Mouse (Mus musculus) forebrain, embryonic 14.5 days (tissue): ENCODE results near the gene Fbxo42. TPM values are rescaled to one million over a fixed set of nuclear protein-coding genes. Genes with fewer than 3 reads are reported as not detected.
"Not testable (repeated sequence)": the region's sequence is repeated elsewhere in the genome, so short reads cannot be mapped to it uniquely, and the experiment has no call there.

ENCODE experiments used
- ATAC-seq: fragments of 200-750 bp; cut with Nextera tagmentation; 2 replicates; pipeline ENCODE4 v1.8.0; 2017; ENCODE audit warnings: mild to moderate bottlenecking, moderate library complexity
- DNase-seq: peaks from one replicate; pipeline ENCODE4 v3.0.0-alpha.2; 2015; ENCODE audit warnings: low spot score
- H3K27ac ChIP-seq: fragments of 300-500 bp; sonication (generic); 2 replicates; pipeline ENCODE4 v1.5.1; 2014; ENCODE audit warnings: low read depth, mild to moderate bottlenecking, control low read depth, low read length, moderate library complexity
- H3K27me3 ChIP-seq: fragments of 300-500 bp; sonication (generic); replicated peaks from 2 replicates; pipeline ENCODE4 v1.6.1; 2014; ENCODE audit warnings: low read length, control low read depth, mixed read lengths; ENCODE audit not compliant: control insufficient read depth, insufficient read depth
- H3K36me3 ChIP-seq: fragments of 300-500 bp; sonication (generic); 2 replicates; pipeline ENCODE4 v1.6.1; 2014; ENCODE audit warnings: low read length, control low read depth; ENCODE audit not compliant: control insufficient read depth, insufficient read depth
- H3K4me1 ChIP-seq: fragments of 300-500 bp; sonication (generic); 2 replicates; pipeline ENCODE4 v1.6.1; 2014; ENCODE audit warnings: antibody characterized with exemption, low read length, control low read depth; ENCODE audit not compliant: control insufficient read depth, insufficient read depth
- H3K4me2 ChIP-seq: fragments of 300-500 bp; sonication (generic); 2 replicates; pipeline ENCODE4 v1.6.1; 2014; ENCODE audit warnings: mild to moderate bottlenecking, control low read depth, low read length
- H3K4me3 ChIP-seq: fragments of 300-500 bp; sonication (generic); 2 replicates; pipeline ENCODE4 v1.5.1; 2014; ENCODE audit warnings: low read depth, low read length, control low read depth
- H3K9ac ChIP-seq: fragments of 300-500 bp; sonication (generic); 2 replicates; pipeline ENCODE4 v1.6.1; 2014; ENCODE audit warnings: mild to moderate bottlenecking, low read length, control low read depth, moderate library complexity
- H3K9me3 ChIP-seq: fragments of 300-500 bp; sonication (generic); replicated peaks from 2 replicates; pipeline ENCODE4 v1.6.1; 2016; ENCODE audit warnings: low read length, control low read depth, mixed read lengths; ENCODE audit not compliant: control insufficient read depth
- WGBS: fragments of 180-500 bp; shearing (Covaris S2); extraction: QIAGEN DNeasy Blood & Tissue Kit; methylation state at CpG from one replicate; pipeline ENCODE4 v1.1.7; 2014; 5-methylcytosine and 5-hydroxymethylcytosine counted together
- polyA plus RNA-seq: library from polyadenylated mRNA; unstranded; fragments of >200 nt; fragmentation: Nextera tagmentation; extraction: Ambion mirVana; gene quantifications from 2 replicates; pipeline ENCODE4 v1.2.1, GENCODE M21; 2014

Fbxo42 gene
- polyA plus RNA-seq, 1 experiment from 2014 or later = 22.3 TPM

DNA sequence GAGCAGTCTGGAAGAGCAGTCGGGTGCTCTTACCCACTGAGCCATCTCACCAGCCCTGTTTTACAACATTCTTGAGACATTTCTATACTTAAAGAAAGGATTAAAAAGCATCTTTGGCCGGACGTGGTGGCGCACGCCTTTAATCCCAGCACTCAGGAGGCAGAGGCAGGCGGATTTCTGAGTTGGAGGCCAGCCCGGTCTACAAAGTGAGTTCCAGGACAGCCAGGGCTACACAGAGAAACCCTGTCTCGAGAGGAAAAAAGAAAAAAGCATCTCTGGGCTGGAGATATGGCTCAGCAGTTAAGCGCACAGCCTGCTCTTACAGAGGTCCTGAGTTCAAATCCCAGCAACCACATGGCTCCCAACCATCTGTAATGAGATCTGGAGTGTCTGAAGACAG, 7.4 kb upstream of the Fbxo42 start:
- not testable (repeated sequence) for H3K27ac ChIP-seq, ATAC-seq, H3K4me3 ChIP-seq, H3K9me3 ChIP-seq, DNase-seq, H3K9ac ChIP-seq, H3K27me3 ChIP-seq, H3K36me3 ChIP-seq, H3K4me2 ChIP-seq, H3K4me1 ChIP-seq
- 91% methylated on average over 9 of the region's 9 CpGs for WGBS

DNA sequence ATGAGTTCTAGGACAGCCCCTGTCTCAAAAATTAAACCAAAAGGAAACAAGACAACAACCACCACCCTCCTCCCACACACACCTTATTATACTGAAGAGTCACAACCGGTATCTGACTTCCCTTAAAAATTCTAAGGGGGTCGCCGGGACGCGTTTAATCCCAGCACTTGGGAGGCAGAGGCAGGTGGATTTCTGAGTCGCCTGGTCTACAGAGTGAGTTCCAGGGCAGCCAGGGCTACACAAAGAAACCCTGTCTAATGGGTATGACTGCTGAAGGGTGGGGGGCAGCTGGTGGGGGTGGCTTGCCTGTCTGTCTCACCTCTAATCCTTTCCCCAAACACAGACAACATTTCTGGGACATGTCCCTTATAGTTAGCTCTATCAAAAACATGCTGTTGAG, 6.7 kb upstream of the Fbxo42 start:
- H3K4me3 ChIP-seq = no peak overlapping the region
- DNase-seq (no peak), ATAC-seq (no peak)
- no peak overlapping the region for H3K9ac ChIP-seq
- WGBS = 95% methylated on average over 6 of the region's 6 CpGs
- H3K27me3 ChIP-seq = no peaks in the 10 kb centered on the region
- H3K36me3 ChIP-seq = peaks cover 5% of the 10 kb centered on the region; the same call in 1 of the 2 replicates
- H3K4me2 ChIP-seq = no peak overlapping the region
- H3K4me1 ChIP-seq = peaks cover 8% of the 10 kb centered on the region
- H3K9me3 ChIP-seq = no peaks in the 10 kb centered on the region
- H3K27ac ChIP-seq = no peak overlapping the region

DNA sequence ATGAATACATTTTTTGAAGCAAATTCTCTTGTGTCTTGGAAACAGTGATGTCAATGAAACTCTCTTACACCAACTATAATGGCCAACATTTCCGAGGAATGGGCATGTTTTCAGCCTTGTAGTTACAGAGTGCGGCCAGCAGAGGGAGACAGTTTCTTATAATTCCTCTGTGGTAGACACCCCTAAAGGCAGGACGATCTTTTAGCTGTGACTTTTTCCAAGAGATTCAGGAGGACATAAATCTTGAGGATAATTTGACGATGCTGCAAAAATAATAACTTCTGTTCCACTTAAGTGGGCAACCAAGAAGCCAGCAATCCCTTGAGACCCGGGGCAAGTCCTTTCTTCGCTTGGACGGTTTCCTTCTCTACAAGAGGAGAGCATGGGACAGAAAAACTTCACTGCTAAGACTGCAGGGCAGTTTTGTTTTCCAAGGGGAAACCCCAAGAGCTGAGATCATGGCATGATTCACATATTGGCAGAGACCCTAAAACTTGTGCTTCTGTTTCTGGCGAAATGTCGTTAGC, 5.4 kb upstream of the Fbxo42 start:
- Histone ChIP-seq H3K36me3 (no peaks in the 10 kb centered on the region), H3K4me2 (no peak overlapping the region), H3K27me3 (no peaks in the 10 kb centered on the region)

DNA sequence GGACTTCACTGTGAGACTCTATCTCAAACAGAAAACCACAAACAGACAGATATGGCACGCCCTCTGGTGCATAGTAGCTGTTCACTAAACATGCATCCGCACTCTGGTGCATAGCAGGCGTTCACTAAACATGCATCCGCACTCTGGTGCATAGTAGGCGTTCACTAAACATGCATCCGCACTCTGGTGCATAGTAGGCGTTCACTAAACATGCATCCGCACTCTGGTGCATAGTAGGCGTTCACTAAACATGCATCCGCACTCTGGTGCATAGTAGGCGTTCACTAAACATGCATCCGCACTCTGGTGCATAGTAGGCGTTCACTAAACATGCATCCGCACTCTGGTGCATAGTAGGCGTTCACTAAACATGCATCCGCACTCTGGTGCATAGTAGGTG, 2.6 kb upstream of the Fbxo42 start:
- peaks cover 15% of the 10 kb centered on the region for H3K4me1 ChIP-seq
- H3K27me3 ChIP-seq, H3K4me2 ChIP-seq, H3K4me3 ChIP-seq, ATAC-seq, H3K9me3 ChIP-seq, H3K36me3 ChIP-seq, H3K27ac ChIP-seq, DNase-seq, H3K9ac ChIP-seq: not testable (repeated sequence)
- WGBS = 97% methylated on average over 9 of the region's 16 CpGs

More for the DNA sequence above, 5.4 kb upstream of the Fbxo42 start:
- no peak for ATAC-seq
- 27% methylated on average over 9 of the region's 9 CpGs for WGBS
- Histone ChIP-seq H3K4me1 (peaks cover 11% of the 10 kb centered on the region), H3K9me3 (no peaks in the 10 kb centered on the region), H3K4me3 (no peak overlapping the region), H3K9ac (no peak overlapping the region), H3K27ac (no peak overlapping the region)
- DNase-seq = peak; percentile 80

DNA sequence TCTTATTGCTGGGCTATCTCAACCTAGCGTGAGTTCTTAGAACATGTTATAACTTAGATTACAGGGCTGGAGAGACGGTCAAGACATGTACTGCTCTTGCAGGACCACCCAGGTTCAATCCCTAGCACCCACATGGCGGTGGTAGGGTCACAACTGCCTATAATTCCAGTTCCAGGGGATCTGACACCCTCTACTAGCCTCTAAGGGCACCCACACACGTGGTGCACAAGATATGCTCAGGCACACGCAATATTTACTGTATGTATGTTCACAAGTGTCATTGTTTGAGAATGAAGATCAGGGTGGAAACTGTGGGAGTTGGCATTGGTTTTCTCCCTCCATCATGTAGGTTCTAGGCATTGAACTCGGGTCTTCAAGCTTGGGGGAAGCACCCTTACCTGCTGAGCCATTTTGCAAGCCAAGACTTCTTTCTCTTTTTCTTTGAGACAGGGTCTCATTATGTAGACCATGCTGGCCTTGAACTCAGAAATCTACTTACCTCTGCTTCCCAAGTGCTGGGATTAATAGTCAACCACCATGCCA, 1.2 kb upstream of the Fbxo42 start:
- no peak overlapping the region for H3K9ac ChIP-seq
- DNase-seq (no peak), ATAC-seq (no peak)
- H3K27ac ChIP-seq = no peak overlapping the region
- H3K9me3 ChIP-seq = no peaks in the 10 kb centered on the region
- peaks cover 15% of the 10 kb centered on the region for H3K4me1 ChIP-seq
- H3K27me3 ChIP-seq = no peaks in the 10 kb centered on the region
- WGBS = 92% methylated on average over 6 of the region's 6 CpGs
- H3K36me3 ChIP-seq = no peaks in the 10 kb centered on the region
- H3K4me2 ChIP-seq = no peak overlapping the region
- H3K4me3 ChIP-seq = no peak overlapping the region

DNA sequence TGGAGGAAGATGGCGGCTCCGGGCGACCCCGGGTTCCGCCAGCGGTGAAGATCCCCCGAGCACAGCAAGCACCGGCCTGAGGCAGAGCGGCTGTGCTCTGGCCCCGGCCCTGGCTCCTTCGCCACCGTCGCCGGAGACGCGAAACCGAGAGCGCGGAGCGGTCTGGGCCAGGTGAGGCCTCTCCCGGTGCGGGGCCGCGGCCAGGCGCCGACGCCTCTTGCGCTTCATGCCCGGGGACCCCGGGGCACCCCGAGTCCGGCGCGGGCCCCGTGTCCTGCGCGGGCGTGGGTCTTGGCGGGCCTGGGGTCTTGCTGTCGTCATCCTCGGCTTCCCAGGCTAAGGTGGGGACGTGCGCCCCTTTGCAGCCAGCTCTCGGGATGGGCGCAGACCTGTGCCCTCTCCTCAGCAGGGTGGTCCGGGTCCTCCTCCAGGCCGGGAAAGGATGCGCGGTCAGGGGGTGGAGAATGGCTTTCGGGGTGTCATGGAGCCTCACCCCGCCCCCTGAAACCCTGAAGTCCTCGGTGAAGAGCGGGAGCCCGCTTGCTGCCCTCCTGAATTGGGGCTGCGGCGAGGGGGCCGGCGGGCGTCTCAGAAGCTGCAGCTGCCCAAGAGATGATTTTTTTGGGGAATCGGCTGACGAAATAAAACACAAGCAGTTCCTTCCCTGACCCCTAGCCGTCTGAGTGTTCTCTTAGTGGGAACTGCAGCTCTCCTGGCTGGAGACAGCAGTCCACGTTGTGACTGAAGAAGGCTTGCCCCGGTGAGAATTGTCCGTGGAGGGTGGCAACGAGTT, 492 bp downstream of the Fbxo42 start:
- peak overlapping the region; percentile 90 for H3K4me2 ChIP-seq
- DNase-seq (peak; percentile 32), ATAC-seq (peak; percentile 82)
- no peaks in the 10 kb centered on the region for H3K9me3 ChIP-seq
- H3K27ac ChIP-seq = peak overlapping the region; percentile 78
- peak overlapping the region; percentile 98 for H3K9ac ChIP-seq
- peaks cover 17% of the 10 kb centered on the region for H3K4me1 ChIP-seq
- H3K27me3 ChIP-seq = no peaks in the 10 kb centered on the region
- WGBS = under 1% methylated on average over 64 of the region's 66 CpGs
- peak overlapping the region; percentile 98 for H3K4me3 ChIP-seq
- no peaks in the 10 kb centered on the region for H3K36me3 ChIP-seq

DNA sequence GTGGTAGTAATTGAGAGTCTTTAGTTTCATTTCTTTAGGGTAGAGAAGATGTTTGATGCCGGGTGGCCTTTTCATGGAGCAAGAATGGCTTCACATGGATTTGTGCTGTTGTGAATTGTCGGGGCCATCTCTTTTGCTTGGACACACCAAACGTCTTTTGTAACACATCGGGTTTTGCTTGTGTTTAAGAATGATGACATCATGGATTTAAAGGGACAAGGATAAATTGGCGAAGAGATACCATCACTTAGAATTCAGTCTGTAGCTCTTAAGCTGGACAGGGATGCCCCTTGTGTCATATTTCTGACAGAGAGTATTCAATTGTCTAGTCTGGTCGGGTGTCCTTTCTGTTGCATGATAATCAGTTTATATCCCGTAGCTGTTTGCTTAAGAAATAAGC, 1.4 kb downstream of the Fbxo42 start:
- H3K4me3 ChIP-seq = peak overlapping the region; percentile 98
- peaks cover 17% of the 10 kb centered on the region for H3K4me1 ChIP-seq
- no peaks in the 10 kb centered on the region for H3K9me3 ChIP-seq
- DNase-seq (no peak), ATAC-seq (no peak)
- no peaks in the 10 kb centered on the region for H3K27me3 ChIP-seq
- no peak overlapping the region for H3K27ac ChIP-seq
- peak overlapping the region; percentile 98 for H3K9ac ChIP-seq
- peak overlapping the region; percentile 90 for H3K4me2 ChIP-seq
- H3K36me3 ChIP-seq = no peaks in the 10 kb centered on the region
- WGBS = 14% methylated on average over 7 of the region's 7 CpGs

DNA sequence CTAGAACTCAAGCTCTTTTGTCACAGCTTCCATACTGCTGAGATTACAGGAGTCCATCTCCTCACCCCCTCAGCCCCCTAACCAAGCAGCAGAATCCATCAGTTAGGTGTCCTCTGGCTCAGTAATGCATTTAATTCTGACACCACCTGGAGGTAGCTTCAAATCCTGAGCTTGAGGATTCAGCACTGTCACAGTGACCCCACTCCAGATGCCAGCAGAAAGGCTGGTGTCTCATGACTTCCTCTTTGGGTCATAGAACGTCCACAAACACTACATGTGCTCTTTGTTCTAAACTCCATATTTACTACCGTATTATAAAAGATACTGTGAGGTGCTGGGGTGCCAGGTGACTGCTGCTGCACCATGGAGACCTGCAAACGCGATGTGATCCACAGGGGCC, 9.8 kb downstream of the Fbxo42 start:
- WGBS = 86% methylated on average over 4 of the region's 4 CpGs
- no peak for DNase-seq
- no peaks in the 10 kb centered on the region for H3K27me3 ChIP-seq
- H3K36me3 ChIP-seq = no peaks in the 10 kb centered on the region
- H3K27ac ChIP-seq = no peak overlapping the region
- no peaks in the 10 kb centered on the region for H3K9me3 ChIP-seq
- no peak overlapping the region for H3K9ac ChIP-seq
- no peaks in the 10 kb centered on the region for H3K4me1 ChIP-seq
- no peak overlapping the region for H3K4me3 ChIP-seq
- no peak for ATAC-seq
- H3K4me2 ChIP-seq = no peak overlapping the region

DNA sequence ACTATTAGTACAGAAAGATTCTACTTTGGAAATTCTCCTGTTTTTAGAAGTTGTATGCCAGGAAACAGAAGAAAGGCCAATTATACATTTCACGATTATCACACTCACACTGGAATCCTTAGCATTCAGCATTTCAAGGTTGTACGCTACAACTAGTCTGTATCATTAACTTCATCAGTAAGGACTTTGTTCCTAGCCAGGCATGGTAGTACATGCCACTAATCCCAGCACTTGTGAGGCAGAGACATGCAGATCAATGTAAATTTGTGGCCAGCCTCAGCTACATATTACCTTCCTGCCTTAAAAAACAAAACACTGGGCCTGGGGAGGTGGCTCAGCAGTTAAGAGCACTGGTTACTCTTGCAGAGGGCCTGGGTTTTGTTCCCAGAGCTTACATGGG, 10.9 kb downstream of the Fbxo42 start:
- Histone ChIP-seq H3K36me3 (no peaks in the 10 kb centered on the region), H3K27me3 (no peaks in the 10 kb centered on the region), H3K9me3 (no peaks in the 10 kb centered on the region), H3K27ac (no peak overlapping the region), H3K4me3 (no peak overlapping the region), H3K4me2 (no peak overlapping the region), H3K9ac (peak overlapping the region; percentile 17; the same call in 1 of the 2 replicates), H3K4me1 (no peaks in the 10 kb centered on the region)
- 89% methylated on average over 2 of the region's 2 CpGs for WGBS
- ATAC-seq = no peak
- DNase-seq = no peak
